Mouse (Mus musculus): ENCODE results near the gene A930002H24Rik. TPM values are rescaled to one million over a fixed set of nuclear protein-coding genes. Genes with fewer than 3 reads are reported as not detected.

The A930002H24Rik gene
- polyA plus RNA-seq (2012; rRNA removed) = 2.4 and 3.9 TPM in 2 replicates

- DNase-seq (ENCODE audit: low read depth) = peak; percentile 99
- no peak for TF ChIP-seq CTCF (IDR thresholded peaks at IDR 0.05; ENCODE audit: borderline replicate concordance, extremely low read depth, insufficient read depth, insufficient read length)
- TF ChIP-seq POLR2A (IDR thresholded peaks at IDR 0.05; ENCODE audit: borderline replicate concordance, extremely low read depth, insufficient read depth, insufficient read length, poor library complexity, severe bottlenecking) = peak; percentile 39; the same call in 1 of the 2 replicates
These were observed at the start of gene A930002H24Rik for GRCm38 (mm10) chr17:63863647-63864149. Gene A930002H24Rik, minus strand, starts transcription at chr17:63863791.

GRCm38 (mm10) chr17:63909297-63909696 is 45.7 kb upstream of the A930002H24Rik start:
- DNase-seq (ENCODE audit: low read depth) = peak; percentile 11
- TF ChIP-seq CTCF (IDR thresholded peaks at IDR 0.05; ENCODE audit: borderline replicate concordance, extremely low read depth, insufficient read depth, insufficient read length) (no peak), POLR2A (IDR thresholded peaks at IDR 0.05; ENCODE audit: borderline replicate concordance, extremely low read depth, insufficient read depth, insufficient read length, poor library complexity, severe bottlenecking) (no peak)

- DNase-seq (ENCODE audit: low read depth) = no peak
- TF ChIP-seq CTCF (IDR thresholded peaks at IDR 0.05; ENCODE audit: borderline replicate concordance, extremely low read depth, insufficient read depth, insufficient read length) = no peak
- TF ChIP-seq POLR2A (IDR thresholded peaks at IDR 0.05; ENCODE audit: borderline replicate concordance, extremely low read depth, insufficient read depth, insufficient read length, poor library complexity, severe bottlenecking) = no peak
These were observed 33.5 kb upstream of the A930002H24Rik start for GRCm38 (mm10) chr17:63897050-63897449.

- DNase-seq (ENCODE audit: low read depth) = no peak
- no peak for TF ChIP-seq POLR2A (IDR thresholded peaks at IDR 0.05; ENCODE audit: borderline replicate concordance, extremely low read depth, insufficient read depth, insufficient read length, poor library complexity, severe bottlenecking)
These were observed 32.2 kb upstream of the A930002H24Rik start for GRCm38 (mm10) chr17:63895829-63896228.

GRCm38 (mm10) chr17:63890611-63891010 is 27.0 kb upstream of the A930002H24Rik start:
- TF ChIP-seq CTCF (IDR thresholded peaks at IDR 0.05; ENCODE audit: borderline replicate concordance, extremely low read depth, insufficient read depth, insufficient read length) = no peak
- TF ChIP-seq POLR2A (IDR thresholded peaks at IDR 0.05; ENCODE audit: borderline replicate concordance, extremely low read depth, insufficient read depth, insufficient read length, poor library complexity, severe bottlenecking) = no peak
- DNase-seq (ENCODE audit: low read depth) = no peak

- no peak for TF ChIP-seq POLR2A (IDR thresholded peaks at IDR 0.05; ENCODE audit: borderline replicate concordance, extremely low read depth, insufficient read depth, insufficient read length, poor library complexity, severe bottlenecking)
- no peak for TF ChIP-seq CTCF (IDR thresholded peaks at IDR 0.05; ENCODE audit: borderline replicate concordance, extremely low read depth, insufficient read depth, insufficient read length)
- DNase-seq (ENCODE audit: low read depth) = no peak
These were observed 23.4 kb upstream of the A930002H24Rik start for GRCm38 (mm10) chr17:63886988-63887387.

GRCm38 (mm10) chr17:63880009-63880408 is 16.4 kb upstream of the A930002H24Rik start:
- no peak for DNase-seq (ENCODE audit: low read depth)
- TF ChIP-seq CTCF (IDR thresholded peaks at IDR 0.05; ENCODE audit: borderline replicate concordance, extremely low read depth, insufficient read depth, insufficient read length) = no peak
- TF ChIP-seq POLR2A (IDR thresholded peaks at IDR 0.05; ENCODE audit: borderline replicate concordance, extremely low read depth, insufficient read depth, insufficient read length, poor library complexity, severe bottlenecking) = no peak

GRCm38 (mm10) chr17:63878889-63879288 is 15.3 kb upstream of the A930002H24Rik start:
- peak; percentile 35 for DNase-seq (ENCODE audit: low read depth)

GRCm38 (mm10) chr17:63871773-63872172 is 8.2 kb upstream of the A930002H24Rik start:
- TF ChIP-seq CTCF (IDR thresholded peaks at IDR 0.05; ENCODE audit: borderline replicate concordance, extremely low read depth, insufficient read depth, insufficient read length) (no peak), POLR2A (IDR thresholded peaks at IDR 0.05; ENCODE audit: borderline replicate concordance, extremely low read depth, insufficient read depth, insufficient read length, poor library complexity, severe bottlenecking) (no peak)
- DNase-seq (ENCODE audit: low read depth) = no peak

More at GRCm38 (mm10) chr17:63878889-63879288, 15.3 kb upstream of the A930002H24Rik start:
- TF ChIP-seq CTCF (IDR thresholded peaks at IDR 0.05; ENCODE audit: borderline replicate concordance, extremely low read depth, insufficient read depth, insufficient read length) = no peak
- TF ChIP-seq POLR2A (IDR thresholded peaks at IDR 0.05; ENCODE audit: borderline replicate concordance, extremely low read depth, insufficient read depth, insufficient read length, poor library complexity, severe bottlenecking) = no peak

GRCm38 (mm10) chr17:63864171-63864571 is 580 bp upstream of the A930002H24Rik start:
- no peak for DNase-seq (ENCODE audit: low read depth)

GRCm38 (mm10) chr17:63863012-63863630 is 470 bp downstream of the A930002H24Rik start, which contains the start of gene Fer:
Gene Fer, plus strand, starts transcription at chr17:63863062.
- TF ChIP-seq CTCF (IDR thresholded peaks at IDR 0.05; ENCODE audit: borderline replicate concordance, extremely low read depth, insufficient read depth, insufficient read length) (no peak), POLR2A (IDR thresholded peaks at IDR 0.05; ENCODE audit: borderline replicate concordance, extremely low read depth, insufficient read depth, insufficient read length, poor library complexity, severe bottlenecking) (no peak)
- no peak for DNase-seq (ENCODE audit: low read depth)

More at GRCm38 (mm10) chr17:63864171-63864571, 580 bp upstream of the A930002H24Rik start:
- 0 out of 2 replicates have a peak, but pooled peaks have one; percentile 5 for TF ChIP-seq POLR2A (IDR thresholded peaks at IDR 0.05; ENCODE audit: borderline replicate concordance, extremely low read depth, insufficient read depth, insufficient read length, poor library complexity, severe bottlenecking)
- TF ChIP-seq CTCF (IDR thresholded peaks at IDR 0.05; ENCODE audit: borderline replicate concordance, extremely low read depth, insufficient read depth, insufficient read length) = no peak

- DNase-seq (ENCODE audit: low read depth) = no peak
- TF ChIP-seq POLR2A (IDR thresholded peaks at IDR 0.05; ENCODE audit: borderline replicate concordance, extremely low read depth, insufficient read depth, insufficient read length, poor library complexity, severe bottlenecking) = no peak
- TF ChIP-seq CTCF (IDR thresholded peaks at IDR 0.05; ENCODE audit: borderline replicate concordance, extremely low read depth, insufficient read depth, insufficient read length) = no peak
These were observed 1.2 kb downstream of the A930002H24Rik start for GRCm38 (mm10) chr17:63862399-63862798.
